Mouse (Mus musculus): ENCODE results near the gene Kcnk15.

Gene Kcnk15

GRCm38 (mm10) chr2:163875484-163875883 lies 22.0 kb downstream of the Kcnk15 start:
- DNase-seq (ENCODE audit: extremely low read depth, low read depth, low spot score), result no peak

- no peak for DNase-seq (ENCODE audit: extremely low read depth, low read depth, low spot score)
Measured at GRCm38 (mm10) chr2:163876830-163877498, 23.5 kb downstream of the Kcnk15 start.

GRCm38 (mm10) chr2:163880891-163881290 lies 27.4 kb downstream of the Kcnk15 start:
- no peak for DNase-seq (ENCODE audit: extremely low read depth, low read depth, low spot score)

GRCm38 (mm10) chr2:163882859-163883652 lies 29.6 kb downstream of the Kcnk15 start:
- DNase-seq (ENCODE audit: extremely low read depth, low read depth, low spot score), result no peak

- DNase-seq (ENCODE audit: extremely low read depth, low read depth, low spot score), result no peak
Measured at GRCm38 (mm10) chr2:163889411-163889810, 36.0 kb downstream of the Kcnk15 start.

GRCm38 (mm10) chr2:163890586-163890985 lies 37.1 kb downstream of the Kcnk15 start:
- DNase-seq (ENCODE audit: extremely low read depth, low read depth, low spot score), result no peak

GRCm38 (mm10) chr2:163891271-163891670 lies 37.8 kb downstream of the Kcnk15 start:
- DNase-seq (ENCODE audit: extremely low read depth, low read depth, low spot score), result no peak

GRCm38 (mm10) chr2:163893446-163894370 lies 40.3 kb downstream of the Kcnk15 start:
- no peak for DNase-seq (ENCODE audit: extremely low read depth, low read depth, low spot score)

GRCm38 (mm10) chr2:163895156-163895555 lies 41.7 kb downstream of the Kcnk15 start:
- DNase-seq (ENCODE audit: extremely low read depth, low read depth, low spot score), result no peak

GRCm38 (mm10) chr2:163897026-163897425 lies 43.6 kb downstream of the Kcnk15 start:
- DNase-seq (ENCODE audit: extremely low read depth, low read depth, low spot score), result no peak

GRCm38 (mm10) chr2:163897988-163898535 lies 44.6 kb downstream of the Kcnk15 start:
- no peak for DNase-seq (ENCODE audit: extremely low read depth, low read depth, low spot score)

- DNase-seq (ENCODE audit: extremely low read depth, low read depth, low spot score), result no peak
Measured at GRCm38 (mm10) chr2:163899910-163900411, 46.5 kb downstream of the Kcnk15 start.

- no peak for DNase-seq (ENCODE audit: extremely low read depth, low read depth, low spot score)
Measured at GRCm38 (mm10) chr2:163901043-163901442, 47.6 kb downstream of the Kcnk15 start.

GRCm38 (mm10) chr2:163902448-163902847 lies 49.0 kb downstream of the Kcnk15 start:
- DNase-seq (ENCODE audit: extremely low read depth, low read depth, low spot score), result no peak

- DNase-seq (ENCODE audit: extremely low read depth, low read depth, low spot score), result no peak
Measured at GRCm38 (mm10) chr2:163903461-163903860, 50.0 kb downstream of the Kcnk15 start.

GRCm38 (mm10) chr2:163904323-163904722 lies 50.9 kb downstream of the Kcnk15 start:
- no peak for DNase-seq (ENCODE audit: extremely low read depth, low read depth, low spot score)

GRCm38 (mm10) chr2:163907131-163907530 lies 53.7 kb downstream of the Kcnk15 start:
- DNase-seq (ENCODE audit: extremely low read depth, low read depth, low spot score), result no peak

Measured in fat pad, adult 2 months (tissue).